Mouse (Mus musculus) stomach, embryonic 15.5 days (tissue): ENCODE results near the gene Tbc1d22a. TPM values are rescaled to one million over a fixed set of nuclear protein-coding genes. Genes with fewer than 3 reads are reported as not detected.

ENCODE experiments used
- ATAC-seq: fragments of 200-750 bp; cut with Nextera tagmentation; 2 replicates; pipeline ENCODE4 v1.8.0; 2017; ENCODE audit warnings: low read depth, moderate number of reproducible peaks, moderate TSS enrichment; ENCODE audit not compliant: insufficient read depth, low FRiP score
- H3K27ac ChIP-seq: fragments of 300-500 bp; sonication (generic); 2 replicates; pipeline ENCODE4 v1.5.1; 2015; ENCODE audit warnings: mild to moderate bottlenecking, inconsistent platforms
- H3K27me3 ChIP-seq: fragments of 300-500 bp; sonication (generic); replicated peaks from 2 replicates; pipeline ENCODE4 v1.6.1; 2015; ENCODE audit warnings: inconsistent platforms
- H3K36me3 ChIP-seq: fragments of 300-500 bp; sonication (generic); 2 replicates; pipeline ENCODE4 v1.6.1; 2015; ENCODE audit warnings: inconsistent platforms
- H3K4me1 ChIP-seq: fragments of 300-500 bp; sonication (generic); 2 replicates; pipeline ENCODE4 v1.6.1; 2015; ENCODE audit warnings: inconsistent platforms
- H3K4me2 ChIP-seq: fragments of 300-500 bp; sonication (generic); 2 replicates; pipeline ENCODE4 v1.6.1; 2015; ENCODE audit warnings: mild to moderate bottlenecking, inconsistent platforms
- H3K4me3 ChIP-seq: fragments of 300-500 bp; sonication (generic); replicated peaks from 2 replicates; pipeline ENCODE4 v1.5.1; 2015; ENCODE audit warnings: inconsistent platforms
- H3K9ac ChIP-seq: fragments of 300-500 bp; sonication (generic); 2 replicates; pipeline ENCODE4 v1.6.1; 2015; ENCODE audit warnings: inconsistent platforms
- H3K9me3 ChIP-seq: fragments of 300-500 bp; sonication (generic); 2 replicates; pipeline ENCODE4 v1.6.1; 2016; ENCODE audit warnings: inconsistent platforms
- WGBS: fragments of 180-500 bp; shearing (Covaris S2); methylation state at CpG from one replicate; pipeline ENCODE4 v1.1.7; 2015; 5-methylcytosine and 5-hydroxymethylcytosine counted together
- polyA plus RNA-seq: library from polyadenylated mRNA; unstranded; fragments of >200 nt; fragmentation: Nextera tagmentation; extraction: Ambion mirVana; gene quantifications from 2 replicates; pipeline ENCODE4 v1.2.1, GENCODE M21; 2015

Gene Tbc1d22a
- polyA plus RNA-seq, 1 experiment from 2014 or later: 10.4 TPM

- Histone ChIP-seq H3K9me3 (no peaks in the 10 kb centered on the region), H3K4me3 (no peak overlapping the region), H3K4me1 (no peaks in the 10 kb centered on the region), H3K4me2 (no peak overlapping the region), H3K27me3 (no peaks in the 10 kb centered on the region), H3K9ac (no peak overlapping the region), H3K36me3 (no peaks in the 10 kb centered on the region), H3K27ac (no peak overlapping the region)
- ATAC-seq: no peak
- 84% methylated on average over 3 of the region's 3 CpGs for WGBS
Observed at GRCm38 (mm10) chr15:86388597-86388996, 174.3 kb downstream of the Tbc1d22a start.

DNA sequence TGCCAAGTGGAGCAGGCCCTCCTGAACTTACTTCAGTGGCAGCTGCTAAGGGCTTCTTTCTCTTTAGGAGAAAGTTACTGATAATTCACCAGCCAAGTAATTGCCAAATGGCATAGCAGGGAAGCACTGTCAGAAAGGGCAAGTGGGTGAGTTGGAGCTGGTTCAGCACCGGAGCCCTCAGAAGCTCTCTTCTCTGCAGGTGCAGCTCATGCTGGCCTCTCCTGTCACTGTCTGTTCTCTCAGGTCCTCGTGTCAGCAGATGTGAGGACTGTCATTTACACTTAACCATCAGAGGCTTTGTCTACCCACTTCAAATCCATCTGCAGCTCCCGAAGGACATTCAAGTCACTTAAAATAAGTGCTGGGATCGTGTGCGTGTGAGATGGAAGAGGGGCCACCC lies 190.6 kb downstream of the Tbc1d22a start:
- H3K27me3 ChIP-seq: no peaks in the 10 kb centered on the region
- no peaks in the 10 kb centered on the region for H3K36me3 ChIP-seq
- H3K27ac ChIP-seq: no peak overlapping the region
- H3K4me1 ChIP-seq: no peaks in the 10 kb centered on the region
- no peak overlapping the region for H3K4me3 ChIP-seq
- no peaks in the 10 kb centered on the region for H3K9me3 ChIP-seq
- H3K4me2 ChIP-seq: no peak overlapping the region
- 71% methylated on average over 5 of the region's 5 CpGs for WGBS
- H3K9ac ChIP-seq: no peak overlapping the region
- ATAC-seq: no peak

DNA sequence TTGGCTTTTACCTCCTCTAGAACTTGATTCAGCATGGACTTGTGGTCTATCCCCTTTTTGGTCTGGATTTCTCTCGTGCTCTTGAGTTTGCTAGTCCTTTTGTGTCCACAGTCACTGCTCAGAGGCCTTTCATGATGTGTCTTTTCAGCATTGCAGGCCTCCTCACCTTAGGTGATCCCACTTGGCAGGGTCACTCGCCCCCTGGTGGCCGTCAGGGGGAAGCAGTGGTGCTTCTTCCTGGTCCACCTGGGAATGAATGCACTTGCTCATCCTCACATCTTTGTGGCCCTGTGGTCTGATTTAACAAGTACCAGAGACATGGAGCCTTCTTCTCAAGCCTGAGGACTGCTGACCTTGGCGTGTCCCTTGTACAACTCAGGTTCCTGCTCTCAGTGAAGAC lies 191.3 kb downstream of the Tbc1d22a start:
- no peaks in the 10 kb centered on the region for H3K4me1 ChIP-seq
- ATAC-seq: no peak
- no peak overlapping the region for H3K4me2 ChIP-seq
- H3K9me3 ChIP-seq: no peaks in the 10 kb centered on the region
- 17% methylated on average over 4 of the region's 4 CpGs for WGBS
- H3K27me3 ChIP-seq: no peaks in the 10 kb centered on the region
- H3K36me3 ChIP-seq: no peaks in the 10 kb centered on the region
- H3K9ac ChIP-seq: no peak overlapping the region
- H3K27ac ChIP-seq: no peak overlapping the region
- no peak overlapping the region for H3K4me3 ChIP-seq

GRCm38 (mm10) chr15:86409352-86409751 lies 195.1 kb downstream of the Tbc1d22a start:
- no peak overlapping the region for H3K4me2 ChIP-seq
- H3K9me3 ChIP-seq: no peaks in the 10 kb centered on the region
- no peak overlapping the region for H3K27ac ChIP-seq
- H3K36me3 ChIP-seq: no peaks in the 10 kb centered on the region
- 64% methylated on average over 5 of the region's 5 CpGs for WGBS
- H3K27me3 ChIP-seq: no peaks in the 10 kb centered on the region
- H3K9ac ChIP-seq: no peak overlapping the region
- ATAC-seq: no peak
- no peaks in the 10 kb centered on the region for H3K4me1 ChIP-seq
- no peak overlapping the region for H3K4me3 ChIP-seq

DNA sequence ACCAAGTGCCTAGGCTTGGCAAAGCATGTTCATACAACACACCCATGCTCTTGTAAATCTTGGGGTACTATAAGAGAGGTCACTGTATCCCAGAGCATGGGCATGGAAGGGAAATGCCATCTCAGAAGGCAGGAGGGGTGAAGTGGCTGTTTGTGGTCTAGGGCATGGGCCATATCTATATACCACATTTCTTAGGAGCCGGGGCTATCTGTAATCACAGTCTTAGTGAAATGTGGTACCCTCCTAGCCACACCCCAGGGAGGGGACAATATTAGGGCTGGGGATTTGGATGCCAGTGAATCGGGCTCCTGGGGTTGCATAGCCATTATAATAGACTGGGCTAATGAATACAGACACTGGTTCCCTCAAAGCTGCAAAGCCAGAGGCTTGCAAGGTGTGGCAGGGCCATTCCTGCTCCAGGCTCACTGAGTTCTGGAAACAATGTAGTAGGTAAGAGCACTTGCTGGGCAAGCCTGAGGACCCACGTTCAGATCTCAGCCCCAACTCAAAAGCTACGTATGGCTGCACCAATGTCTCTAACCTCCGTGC lies 197.3 kb downstream of the Tbc1d22a start:
- WGBS: 82% methylated on average over 5 of the region's 5 CpGs

GRCm38 (mm10) chr15:86415951-86416350 lies 201.7 kb downstream of the Tbc1d22a start:
- no peak for ATAC-seq
- Histone ChIP-seq H3K9me3 (no peaks in the 10 kb centered on the region), H3K27ac (no peak overlapping the region), H3K4me1 (no peaks in the 10 kb centered on the region), H3K4me3 (no peak overlapping the region), H3K9ac (no peak overlapping the region), H3K27me3 (no peaks in the 10 kb centered on the region), H3K36me3 (no peaks in the 10 kb centered on the region), H3K4me2 (no peak overlapping the region)
- WGBS: 75% methylated on average over 6 of the region's 6 CpGs

More for the DNA sequence above, 197.3 kb downstream of the Tbc1d22a start:
- no peaks in the 10 kb centered on the region for H3K4me1 ChIP-seq
- H3K9me3 ChIP-seq: no peaks in the 10 kb centered on the region
- H3K9ac ChIP-seq: no peak overlapping the region
- no peak overlapping the region for H3K4me3 ChIP-seq
- H3K36me3 ChIP-seq: no peaks in the 10 kb centered on the region
- ATAC-seq: no peak
- H3K27ac ChIP-seq: no peak overlapping the region
- no peaks in the 10 kb centered on the region for H3K27me3 ChIP-seq
- no peak overlapping the region for H3K4me2 ChIP-seq

- 80% methylated on average over 2 of the region's 2 CpGs for WGBS
- no peak for ATAC-seq
- H3K36me3 ChIP-seq: no peaks in the 10 kb centered on the region
Observed at GRCm38 (mm10) chr15:86418436-86418835, 204.2 kb downstream of the Tbc1d22a start.

GRCm38 (mm10) chr15:86419620-86420019 lies 205.4 kb downstream of the Tbc1d22a start:
- no peaks in the 10 kb centered on the region for H3K27me3 ChIP-seq
- no peak overlapping the region for H3K27ac ChIP-seq
- no peaks in the 10 kb centered on the region for H3K36me3 ChIP-seq
- no peaks in the 10 kb centered on the region for H3K4me1 ChIP-seq
- no peak for ATAC-seq
- H3K9me3 ChIP-seq: no peaks in the 10 kb centered on the region
- H3K9ac ChIP-seq: no peak overlapping the region
- H3K4me2 ChIP-seq: no peak overlapping the region
- 82% methylated on average over 6 of the region's 6 CpGs for WGBS
- no peak overlapping the region for H3K4me3 ChIP-seq

More at GRCm38 (mm10) chr15:86418436-86418835, 204.2 kb downstream of the Tbc1d22a start:
- no peak overlapping the region for H3K9ac ChIP-seq
- H3K9me3 ChIP-seq: no peaks in the 10 kb centered on the region
- H3K27me3 ChIP-seq: no peaks in the 10 kb centered on the region
- H3K4me2 ChIP-seq: no peak overlapping the region
- no peaks in the 10 kb centered on the region for H3K4me1 ChIP-seq
- no peak overlapping the region for H3K27ac ChIP-seq
- H3K4me3 ChIP-seq: no peak overlapping the region

DNA sequence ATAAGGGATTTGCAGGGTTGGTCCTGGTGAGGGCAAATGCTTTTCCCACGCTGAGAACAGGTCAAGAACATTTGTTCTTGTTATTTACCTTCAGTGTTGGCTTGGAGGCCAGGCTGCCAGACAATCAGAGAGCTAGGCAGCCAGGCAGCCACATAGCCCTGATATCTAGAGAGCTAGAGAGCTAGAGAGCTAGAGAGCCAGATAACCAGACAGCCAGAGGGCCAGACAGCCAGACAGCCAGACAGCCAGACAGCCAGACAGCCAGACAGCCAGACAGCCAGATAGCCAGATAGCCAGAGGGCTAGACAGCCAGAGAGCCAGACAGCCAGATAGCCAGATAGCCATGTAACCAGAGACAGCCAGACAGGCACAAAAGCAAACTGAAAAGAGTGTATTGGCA lies 208.6 kb downstream of the Tbc1d22a start:
- Histone ChIP-seq H3K4me3 (no peak overlapping the region), H3K4me1 (no peaks in the 10 kb centered on the region), H3K9me3 (no peaks in the 10 kb centered on the region), H3K9ac (no peak overlapping the region), H3K27ac (no peak overlapping the region), H3K4me2 (no peak overlapping the region), H3K36me3 (no peaks in the 10 kb centered on the region), H3K27me3 (no peaks in the 10 kb centered on the region)
- ATAC-seq: no peak
- WGBS: 45% methylated on average over 1 of the region's 1 CpGs

DNA sequence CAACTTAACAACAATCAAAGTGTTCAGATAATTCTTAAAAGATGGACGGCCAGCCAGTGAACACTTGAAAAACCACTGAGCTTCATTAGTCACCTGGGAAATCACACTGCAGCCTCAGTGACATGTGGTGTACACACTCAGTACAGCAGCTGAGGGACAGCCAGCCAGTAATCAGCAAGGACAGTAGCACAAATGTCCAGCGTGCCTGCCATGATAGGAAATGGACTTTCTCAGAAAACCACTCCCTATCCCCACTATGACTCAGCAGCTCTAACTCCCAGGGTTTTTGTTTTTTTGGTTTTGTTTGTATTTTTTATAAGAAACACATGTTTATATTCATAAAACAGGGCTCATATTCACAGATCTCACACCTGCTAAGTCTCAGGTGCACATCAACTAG lies 209.6 kb downstream of the Tbc1d22a start:
- no peak overlapping the region for H3K9ac ChIP-seq
- WGBS: 45% methylated on average over 2 of the region's 2 CpGs
- H3K4me1 ChIP-seq: no peaks in the 10 kb centered on the region
- no peak overlapping the region for H3K4me3 ChIP-seq
- H3K36me3 ChIP-seq: no peaks in the 10 kb centered on the region
- no peaks in the 10 kb centered on the region for H3K9me3 ChIP-seq
- no peak overlapping the region for H3K4me2 ChIP-seq
- no peaks in the 10 kb centered on the region for H3K27me3 ChIP-seq
- ATAC-seq: no peak
- no peak overlapping the region for H3K27ac ChIP-seq

GRCm38 (mm10) chr15:86424971-86425370 lies 210.7 kb downstream of the Tbc1d22a start:
- no peaks in the 10 kb centered on the region for H3K9me3 ChIP-seq
- ATAC-seq: no peak
- H3K4me3 ChIP-seq: no peak overlapping the region
- no peak overlapping the region for H3K27ac ChIP-seq
- WGBS: 56% methylated on average over 8 of the region's 8 CpGs
- H3K4me2 ChIP-seq: no peak overlapping the region
- no peaks in the 10 kb centered on the region for H3K36me3 ChIP-seq
- H3K9ac ChIP-seq: no peak overlapping the region
- H3K4me1 ChIP-seq: no peaks in the 10 kb centered on the region
- H3K27me3 ChIP-seq: no peaks in the 10 kb centered on the region

DNA sequence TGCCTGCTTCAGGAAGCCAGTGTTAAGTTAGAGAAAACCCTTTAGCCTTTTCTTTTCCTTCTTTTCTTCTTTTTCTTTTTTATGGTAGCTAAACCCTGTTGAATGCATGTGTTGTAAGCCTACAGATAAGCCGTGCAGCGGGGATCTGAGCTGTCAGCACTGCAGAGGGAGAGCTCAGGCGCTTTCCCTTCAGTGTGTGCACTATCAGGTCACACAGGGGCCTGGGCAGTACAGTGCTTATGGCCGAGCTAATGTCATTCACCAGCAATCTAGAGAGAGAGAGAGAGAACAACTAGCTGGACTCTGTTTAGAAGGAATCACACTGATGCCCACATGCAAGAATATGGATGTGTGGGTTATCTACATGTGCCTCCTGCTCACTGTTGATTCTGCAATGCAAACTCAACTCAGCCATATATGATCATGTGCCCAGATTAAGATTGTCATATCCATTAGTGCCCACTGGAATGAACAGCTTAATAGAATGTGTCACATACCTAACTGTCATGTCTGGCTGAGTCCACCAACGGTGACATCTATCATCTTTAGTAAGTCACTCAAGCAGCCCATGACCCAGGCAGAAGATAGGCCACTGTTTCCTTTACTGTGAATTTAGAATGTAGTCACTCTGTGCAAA lies 212.2 kb downstream of the Tbc1d22a start:
- Histone ChIP-seq H3K27ac (no peak overlapping the region), H3K4me2 (no peak overlapping the region), H3K4me3 (no peak overlapping the region), H3K9me3 (no peaks in the 10 kb centered on the region), H3K9ac (no peak overlapping the region), H3K36me3 (no peaks in the 10 kb centered on the region), H3K4me1 (no peaks in the 10 kb centered on the region), H3K27me3 (no peaks in the 10 kb centered on the region)
- no peak for ATAC-seq
- 66% methylated on average over 5 of the region's 5 CpGs for WGBS

DNA sequence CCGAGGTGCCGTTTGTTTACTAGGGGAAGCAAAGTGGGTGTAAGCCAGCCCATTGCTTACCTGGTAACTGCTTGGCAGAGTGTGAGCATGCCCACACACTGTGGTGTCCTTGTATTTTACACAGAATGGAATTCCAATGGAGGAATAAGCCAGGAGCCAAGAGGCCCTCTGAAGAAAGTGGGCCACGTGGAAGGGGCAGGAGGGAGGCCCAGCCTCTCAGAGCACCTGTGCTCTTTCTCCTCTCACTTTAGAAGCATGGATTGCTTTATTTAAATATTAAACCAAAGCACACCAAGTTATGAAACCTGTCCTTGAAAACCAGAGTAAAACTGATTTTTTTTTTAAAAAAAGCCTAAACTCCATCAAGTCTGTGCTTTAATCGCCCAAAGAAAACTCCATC lies 213.2 kb downstream of the Tbc1d22a start:
- WGBS: 67% methylated on average over 4 of the region's 4 CpGs
- ATAC-seq: no peak
- no peak overlapping the region for H3K4me2 ChIP-seq
- H3K9ac ChIP-seq: no peak overlapping the region
- H3K4me3 ChIP-seq: no peak overlapping the region
- no peaks in the 10 kb centered on the region for H3K9me3 ChIP-seq
- H3K36me3 ChIP-seq: no peaks in the 10 kb centered on the region
- H3K27ac ChIP-seq: no peak overlapping the region
- no peaks in the 10 kb centered on the region for H3K4me1 ChIP-seq
- H3K27me3 ChIP-seq: no peaks in the 10 kb centered on the region
